Mouse (Mus musculus): ENCODE measurements around the gene Iqcm. TPM values are rescaled to one million over a fixed set of nuclear protein-coding genes. Genes with fewer than 3 reads are reported as not detected.
"Not testable (repeated sequence)": the region's sequence is repeated elsewhere in the genome, so short reads cannot be mapped to it uniquely, and the experiment has no call there.

Iqcm gene
- under 1 TPM; 0.22 to 0.47 TPM for total RNA-seq (2021)

DNA sequence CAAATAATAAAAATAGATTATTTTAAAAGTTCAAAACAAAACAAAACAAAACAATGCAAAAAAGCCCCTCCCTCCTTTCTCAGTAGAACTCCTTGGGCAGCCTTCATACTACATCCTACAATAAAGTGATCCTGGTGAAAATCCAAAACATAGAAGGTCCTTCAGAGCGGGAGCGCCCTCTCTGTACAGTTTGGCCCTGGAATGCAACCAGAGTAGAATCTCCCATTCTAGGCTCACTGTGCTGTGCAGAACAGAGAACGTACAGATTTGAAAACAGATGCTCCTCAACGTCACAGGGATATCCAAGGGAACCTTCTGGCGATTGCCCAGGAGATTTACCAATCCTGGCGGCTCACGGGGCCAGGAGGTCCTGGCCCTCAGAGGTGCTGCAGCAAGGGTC lies at the start of gene Iqcm:
Gene Iqcm, plus strand, starts transcription at position 301 of the 400 bp plus-strand sequence.
- DNase-seq (ENCODE audit: extremely low spot score in 1 of 2, low spot score in 1 of 2): no peak

DNA sequence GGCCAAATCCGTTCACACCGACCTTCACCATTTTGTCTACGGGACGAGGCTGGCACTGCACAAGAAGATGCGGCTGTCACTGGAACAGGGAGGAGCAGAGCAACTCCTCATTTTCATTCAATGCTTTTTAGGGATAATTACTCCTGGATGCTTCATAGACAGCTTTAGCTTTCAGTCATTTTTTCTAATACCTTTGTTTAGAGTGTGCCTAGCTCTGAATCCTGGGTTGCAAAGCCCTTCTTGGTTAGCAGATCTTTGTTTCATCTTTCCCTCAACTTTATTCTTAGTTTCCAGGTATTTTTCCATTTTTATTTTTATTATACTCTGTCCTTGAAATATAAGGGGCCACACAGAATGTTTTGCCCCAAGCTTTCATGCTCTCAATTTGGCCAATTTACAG lies 42.0 kb upstream of the Iqcm start, which contains the start of gene Gm10358:
Gene Gm10358, minus strand, starts transcription at position 101 of the 400 bp plus-strand sequence.
- no peak for DNase-seq (ENCODE audit: extremely low spot score in 1 of 2, low spot score in 1 of 2)

DNA sequence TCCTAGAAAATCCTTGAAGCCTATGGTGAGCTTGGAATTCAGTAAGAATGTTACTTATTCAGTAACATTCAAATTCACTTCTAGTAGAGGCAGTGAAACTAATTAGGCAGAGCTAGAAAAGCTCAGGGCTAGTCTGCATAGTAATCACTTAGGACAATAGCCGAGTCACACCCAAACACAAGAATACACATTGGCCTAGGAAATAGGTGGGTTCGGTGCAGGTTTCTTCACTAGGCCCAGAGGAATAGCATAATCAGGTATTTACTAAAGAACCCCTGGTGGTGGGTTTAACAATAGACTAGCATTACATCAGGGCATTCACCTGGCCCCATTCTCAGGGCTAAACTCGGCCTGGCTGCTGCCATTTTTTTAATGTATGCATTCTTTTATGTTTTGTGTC lies 32.8 kb upstream of the Iqcm start:
- not testable (repeated sequence) for DNase-seq (ENCODE audit: extremely low spot score in 1 of 2, low spot score in 1 of 2)

DNA sequence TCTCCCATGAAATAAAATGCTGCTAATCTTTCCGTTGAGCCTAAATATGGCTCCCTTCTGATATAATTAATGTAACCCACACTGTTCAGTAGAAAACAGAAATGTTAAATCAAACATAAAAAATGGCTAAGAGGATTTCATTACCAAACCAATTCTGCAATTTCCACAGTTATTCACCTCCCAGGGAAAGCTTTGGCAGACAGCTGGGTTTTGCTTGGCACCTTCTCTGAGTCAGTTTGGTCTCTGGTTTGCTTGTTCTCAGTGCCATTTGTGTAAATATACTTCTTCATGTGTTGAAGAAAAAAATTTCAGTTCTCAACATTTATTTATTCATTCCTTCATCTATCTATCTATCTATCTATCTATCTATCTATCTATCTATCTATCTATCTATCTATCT lies 28.3 kb downstream of the Iqcm start:
- DNase-seq (ENCODE audit: extremely low spot score in 1 of 2, low spot score in 1 of 2): no peak

DNA sequence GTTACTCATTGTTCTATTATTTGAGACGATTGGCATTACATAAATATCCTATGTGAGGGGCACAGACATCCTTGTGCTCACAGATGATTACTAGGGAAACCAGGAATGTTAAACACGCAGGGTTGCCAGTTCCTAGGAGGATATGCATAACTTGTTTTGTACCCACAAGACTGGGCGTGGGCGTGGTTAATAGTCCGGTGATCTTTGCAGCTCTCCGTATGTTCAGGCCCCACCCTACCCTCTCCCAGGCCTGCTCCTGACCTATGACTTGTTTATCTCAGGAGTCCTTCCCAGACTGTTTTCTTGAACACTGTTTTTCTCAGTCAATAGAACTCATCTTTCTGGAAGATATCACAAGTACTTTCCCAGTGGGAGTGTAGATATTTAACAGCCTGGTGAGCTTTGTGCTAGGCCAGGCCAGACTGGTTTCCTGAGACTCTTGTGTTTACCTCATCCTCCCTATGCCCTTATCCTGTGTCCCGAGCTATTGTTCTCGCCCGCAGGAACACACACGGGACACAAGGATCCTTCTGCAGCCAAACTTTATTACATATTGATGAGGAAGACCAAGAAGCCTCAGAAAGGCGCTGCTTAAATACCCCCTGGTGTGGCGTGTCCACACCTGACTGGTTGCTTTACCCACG lies 40.7 kb downstream of the Iqcm start:
- no peak for DNase-seq (ENCODE audit: extremely low spot score in 1 of 2, low spot score in 1 of 2)

DNA sequence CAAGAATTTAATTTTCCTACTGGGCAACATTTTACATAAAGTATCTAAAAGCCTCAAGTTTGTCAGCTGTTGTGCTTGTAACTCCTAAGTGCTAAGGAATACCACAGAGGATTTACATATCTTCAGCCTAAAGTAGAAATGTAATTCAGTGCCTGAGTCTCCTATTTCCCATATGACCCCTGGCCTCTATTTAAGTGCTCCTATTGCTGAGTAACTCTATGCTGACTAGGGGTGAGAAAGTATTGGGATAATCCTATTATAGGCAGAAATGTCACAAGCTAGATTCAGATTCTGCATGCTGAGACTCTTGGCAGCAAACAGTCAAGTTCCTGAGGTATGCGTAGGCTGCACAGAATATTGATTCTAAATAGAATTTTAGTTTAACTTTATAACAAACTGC lies 60.8 kb downstream of the Iqcm start:
- no peak for DNase-seq (ENCODE audit: extremely low spot score in 1 of 2, low spot score in 1 of 2)

DNA sequence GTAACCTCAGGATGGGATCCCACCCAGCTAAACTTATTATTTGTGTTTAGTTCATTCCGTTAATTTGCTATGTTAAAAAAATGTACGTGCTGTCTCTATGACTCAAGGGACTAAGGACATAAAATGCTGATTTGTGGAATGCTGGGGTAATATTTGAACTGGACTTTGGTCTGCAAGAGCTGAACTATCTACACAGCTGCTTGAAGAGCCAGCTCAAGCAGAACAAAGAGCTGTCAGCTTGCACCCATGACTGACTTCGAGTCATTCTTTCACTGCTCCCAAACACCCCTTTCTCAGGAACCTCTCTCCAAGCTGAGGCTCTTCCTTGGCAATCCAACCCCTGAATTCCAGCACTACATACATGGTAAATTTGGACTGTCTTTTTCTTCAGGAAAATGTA lies 65.3 kb downstream of the Iqcm start:
- DNase-seq (ENCODE audit: extremely low spot score in 1 of 2, low spot score in 1 of 2): no peak

DNA sequence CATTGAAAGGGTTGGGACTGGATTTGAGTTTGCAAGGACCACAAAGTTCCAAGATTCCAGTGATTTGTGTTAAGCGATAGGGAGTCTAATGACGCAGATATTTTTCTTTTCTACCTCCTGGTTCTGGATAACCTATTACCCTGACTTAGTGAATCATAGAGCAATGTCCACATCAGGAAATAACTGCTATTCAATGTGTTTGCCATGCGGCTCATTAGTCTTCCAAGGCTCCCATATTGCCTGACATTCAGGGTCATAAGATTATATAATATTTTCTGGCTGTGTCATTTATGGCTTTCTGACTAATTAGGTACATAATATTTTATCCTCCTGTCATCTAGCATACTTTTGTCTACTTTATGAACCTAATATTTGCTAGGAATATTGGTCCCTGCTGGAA lies 100.8 kb downstream of the Iqcm start:
- DNase-seq (ENCODE audit: extremely low spot score in 1 of 2, low spot score in 1 of 2): no peak

DNA sequence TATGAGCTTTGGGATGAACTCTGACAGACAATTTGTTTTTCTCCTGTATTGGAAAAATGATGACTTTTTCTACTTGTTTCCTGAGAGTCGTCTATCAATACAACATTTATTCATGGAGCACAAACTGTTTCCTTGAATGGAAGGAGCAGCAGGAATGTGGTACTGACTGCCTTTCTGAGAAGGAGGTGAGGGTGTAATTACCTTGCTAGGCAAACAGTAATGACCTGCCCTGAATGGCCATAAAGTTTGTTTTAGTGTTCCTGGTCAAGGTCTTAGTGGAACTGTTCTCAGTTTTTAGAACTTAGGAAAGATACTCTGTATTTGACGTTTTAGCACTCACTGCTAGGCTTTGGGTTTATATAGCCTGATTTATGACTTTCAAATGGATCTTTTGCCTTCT lies 147.8 kb downstream of the Iqcm start:
- no peak for DNase-seq (ENCODE audit: extremely low spot score in 1 of 2, low spot score in 1 of 2)

DNA sequence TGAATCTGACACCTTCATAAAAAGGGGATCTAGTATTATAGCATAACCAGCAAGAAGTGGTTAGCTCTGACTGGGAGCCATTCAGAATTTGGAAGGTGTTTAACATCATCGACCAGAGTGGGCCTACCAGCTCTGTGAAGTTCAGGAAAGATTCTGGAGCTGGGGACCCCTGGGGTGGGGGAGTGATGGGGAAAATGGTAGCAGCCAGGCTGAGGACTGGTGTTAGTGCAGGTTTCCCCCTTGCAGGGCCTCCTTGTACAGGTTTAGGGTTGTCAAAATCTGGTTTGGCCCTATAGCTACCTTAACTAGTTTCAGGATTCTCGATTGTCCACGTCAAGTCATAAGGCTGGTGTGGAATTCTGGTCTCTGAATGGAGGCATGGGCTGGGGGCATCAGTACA lies 194.5 kb downstream of the Iqcm start:
- DNase-seq (ENCODE audit: extremely low spot score in 1 of 2, low spot score in 1 of 2): no peak

DNA sequence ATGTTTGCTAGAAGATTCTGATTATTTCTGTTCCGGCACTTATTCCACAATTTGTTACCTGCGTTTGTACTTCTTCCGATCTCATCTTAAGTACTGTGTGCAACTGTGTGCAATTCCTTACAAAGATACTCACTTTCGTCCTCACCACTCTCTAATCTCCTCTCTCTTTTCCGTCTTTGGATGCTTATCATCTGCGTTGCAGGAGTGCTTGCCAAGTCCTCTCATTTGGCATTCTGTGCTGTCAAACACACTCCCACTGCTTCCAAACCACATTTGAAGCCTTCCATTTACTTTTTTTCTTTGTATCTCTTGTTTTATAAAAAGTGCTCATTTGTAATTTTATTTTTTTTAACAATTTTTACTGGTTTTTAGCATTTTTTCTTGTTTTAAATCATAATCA lies 210.8 kb downstream of the Iqcm start:
- peak in 1 of 2 experiments; percentile 21 for DNase-seq (ENCODE audit: extremely low spot score in 1 of 2, low spot score in 1 of 2)

DNA sequence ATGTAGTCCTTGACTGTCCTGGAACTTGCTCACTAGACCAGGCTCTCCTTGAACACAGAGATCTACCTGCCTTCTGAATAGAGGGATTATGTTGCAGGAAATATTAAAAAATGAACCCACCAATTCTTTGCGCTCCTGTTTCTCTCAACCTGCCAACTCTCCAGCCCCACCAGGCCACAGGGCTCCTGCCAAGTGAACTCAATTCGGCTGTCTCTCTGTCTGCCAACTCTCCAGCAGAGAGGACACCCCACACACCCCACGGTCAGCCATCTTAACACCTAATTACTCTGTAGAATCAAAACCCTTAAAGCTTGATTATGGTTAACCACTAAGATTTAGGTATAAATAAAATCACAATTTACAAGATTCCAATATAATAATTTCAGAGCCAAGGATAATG lies 298.1 kb downstream of the Iqcm start:
- no peak for DNase-seq (ENCODE audit: extremely low spot score in 1 of 2, low spot score in 1 of 2)

DNA sequence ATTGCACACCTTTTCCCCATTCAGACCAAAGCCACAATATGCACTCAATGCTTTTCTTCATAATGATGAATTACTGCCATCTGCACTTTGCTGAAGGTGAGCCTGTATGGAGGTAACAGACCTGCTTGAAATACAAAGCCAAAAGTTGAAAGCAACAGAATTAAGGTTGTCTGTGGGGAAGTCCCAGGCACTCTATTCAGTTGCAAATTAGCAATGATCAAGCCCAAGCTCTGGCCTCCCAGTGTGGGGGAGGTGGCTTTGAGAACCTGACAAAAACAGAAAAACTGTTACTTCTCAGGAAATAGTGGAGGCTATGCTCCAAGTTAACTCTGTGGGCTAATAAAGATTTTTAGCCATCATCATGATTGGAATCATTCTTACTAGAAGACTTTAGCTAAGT lies 307.1 kb downstream of the Iqcm start:
- DNase-seq (ENCODE audit: extremely low spot score in 1 of 2, low spot score in 1 of 2): no peak

DNA sequence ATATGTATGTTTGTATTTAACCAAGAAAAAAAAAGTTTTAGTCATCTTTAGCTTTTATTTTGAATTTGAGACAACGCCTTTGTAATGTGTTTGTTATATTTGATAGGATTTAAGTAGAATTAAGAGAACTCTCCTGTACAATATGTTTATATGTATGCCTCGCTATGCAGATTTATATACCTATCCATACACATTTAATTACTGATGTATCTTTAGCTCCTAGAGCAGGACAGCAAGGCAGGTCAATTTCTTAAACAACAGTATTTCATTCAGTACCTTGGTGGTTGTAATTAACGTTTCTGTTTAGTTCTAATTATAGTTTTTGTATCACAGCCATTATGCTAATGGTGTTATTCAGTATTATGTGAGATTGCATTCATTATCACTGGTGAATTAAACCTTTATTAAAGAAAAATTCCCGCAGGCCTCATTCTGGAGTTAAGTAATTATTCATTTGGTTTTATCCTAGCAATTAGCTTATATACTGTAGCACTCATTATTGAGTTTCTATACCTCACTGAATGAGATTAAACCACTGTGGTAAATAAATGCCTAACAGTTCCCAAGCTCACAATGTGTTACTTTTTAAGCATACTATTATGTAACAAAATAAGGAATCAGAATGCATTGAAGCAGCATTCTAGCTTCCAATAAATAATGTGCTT lies 380.1 kb downstream of the Iqcm start:
- DNase-seq (ENCODE audit: extremely low spot score in 1 of 2, low spot score in 1 of 2): no peak

DNA sequence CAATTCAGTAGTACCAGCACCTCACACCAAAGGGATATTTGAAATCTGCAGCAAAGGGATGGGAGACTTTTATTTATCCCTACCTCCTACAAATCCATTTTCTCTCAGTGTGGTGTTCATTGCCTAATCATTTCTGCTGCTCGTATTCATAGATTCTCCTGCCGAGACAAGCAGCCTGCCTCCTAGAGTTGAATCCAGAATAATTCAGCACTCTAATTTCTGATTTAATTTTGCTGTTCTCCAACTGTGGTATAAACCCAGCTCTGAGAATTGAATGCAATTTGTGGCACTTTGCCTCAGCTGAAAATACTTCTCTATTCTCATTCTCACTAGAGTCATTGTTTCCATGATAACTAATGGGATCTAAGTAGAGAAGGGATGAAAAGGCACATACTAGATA lies 386.8 kb downstream of the Iqcm start:
- DNase-seq (ENCODE audit: extremely low spot score in 1 of 2, low spot score in 1 of 2): no peak

DNA sequence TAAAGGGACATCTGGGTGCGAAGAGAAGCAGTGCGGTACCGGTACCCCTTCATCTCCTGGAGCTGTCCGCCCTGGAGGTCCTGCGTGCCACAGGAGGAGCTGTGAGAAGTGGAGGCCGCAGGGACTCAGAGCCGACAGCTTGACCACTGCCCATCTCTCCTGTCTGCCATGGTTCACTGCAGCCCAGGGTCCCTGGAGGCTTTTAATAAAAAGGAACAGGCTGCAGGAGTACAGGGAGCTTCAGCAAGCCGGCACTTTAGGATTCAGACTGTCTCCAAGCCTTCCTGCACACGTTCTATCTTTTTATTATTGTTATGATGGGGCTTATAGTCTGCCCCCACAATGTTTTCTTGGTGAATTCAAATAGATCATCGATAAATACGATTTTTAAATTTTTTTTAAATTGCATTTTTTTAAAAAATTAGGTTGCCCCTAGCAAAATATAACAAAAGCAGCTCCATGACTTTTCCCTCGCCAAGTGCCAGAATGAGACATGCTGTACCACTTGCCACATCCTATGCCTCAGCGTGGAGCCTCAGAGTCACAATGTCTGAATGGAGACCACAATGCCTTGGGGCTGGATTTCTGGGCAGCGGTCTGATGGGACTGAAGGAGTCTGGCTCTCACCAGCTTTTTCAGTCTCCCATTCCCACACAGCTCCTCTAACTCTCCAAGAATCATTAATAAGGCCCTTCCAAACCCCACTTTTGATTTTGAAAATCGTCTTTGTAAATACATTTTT lies 469.3 kb downstream of the Iqcm start:
- no peak for DNase-seq (ENCODE audit: extremely low spot score in 1 of 2, low spot score in 1 of 2)

DNA sequence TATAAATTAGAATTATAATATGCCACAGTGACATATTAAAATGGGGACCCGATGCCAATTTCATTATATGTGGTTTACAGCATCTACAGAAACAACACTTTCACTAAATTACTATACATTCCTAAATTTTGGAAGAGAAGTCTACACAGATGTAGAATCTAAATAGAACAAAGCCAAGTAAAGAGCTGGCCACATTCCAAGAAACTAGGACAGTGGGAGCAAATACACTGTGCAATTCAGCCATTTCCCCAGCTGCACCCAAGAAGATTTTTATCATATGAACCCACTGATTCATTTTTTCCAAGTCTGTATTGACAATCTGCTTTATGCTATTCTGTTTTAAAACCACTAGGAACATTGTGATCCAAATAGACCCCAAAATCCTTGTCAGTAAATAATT lies 500.7 kb downstream of the Iqcm start:
- no peak for DNase-seq (ENCODE audit: extremely low spot score in 1 of 2, low spot score in 1 of 2)

DNA sequence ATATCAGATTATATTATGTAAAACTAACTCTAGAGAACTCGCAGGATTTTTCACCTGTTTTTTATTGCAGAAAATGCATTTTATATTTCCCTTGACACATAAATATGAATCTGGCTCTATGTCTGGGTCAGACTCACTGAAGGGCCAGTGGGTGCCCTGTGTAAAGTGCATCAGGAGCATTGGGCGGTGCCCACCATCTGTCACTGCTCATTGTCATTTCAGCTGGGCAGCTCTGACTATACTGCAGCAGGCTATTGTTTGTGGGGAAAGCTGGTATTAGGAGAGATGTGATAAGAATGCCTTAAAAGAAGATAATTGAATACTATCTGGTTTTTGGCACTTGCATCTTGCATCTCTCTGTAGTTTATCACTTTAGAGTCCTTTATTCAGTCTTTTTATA lies 507.5 kb downstream of the Iqcm start:
- DNase-seq (ENCODE audit: extremely low spot score in 1 of 2, low spot score in 1 of 2): no peak

DNA sequence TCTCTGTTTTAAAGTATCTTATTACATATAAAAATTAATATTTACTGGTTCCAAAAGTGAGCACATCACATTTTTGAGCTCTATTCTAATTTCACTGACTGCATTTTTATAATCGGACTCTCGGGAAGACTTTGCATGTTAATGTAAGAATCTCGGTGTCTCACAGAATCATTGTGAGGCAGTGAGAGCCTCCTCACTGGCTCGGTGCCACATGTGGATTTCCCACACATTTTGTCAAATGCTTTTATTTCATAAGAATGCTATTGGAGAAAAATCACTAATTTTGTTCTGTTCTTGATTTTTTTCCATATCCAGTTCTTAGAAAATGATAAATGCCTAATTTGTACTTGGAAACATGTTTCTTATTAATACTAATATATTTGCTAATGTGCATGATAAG lies 570.0 kb downstream of the Iqcm start:
- DNase-seq (ENCODE audit: extremely low spot score in 1 of 2, low spot score in 1 of 2): peak in 1 of 2 experiments; percentile 42

Measured in layer of hippocampus, postnatal 25 days (tissue).